Mouse (Mus musculus): ENCODE results near the gene Dlg2. TPM values are rescaled to one million over a fixed set of nuclear protein-coding genes. Genes with fewer than 3 reads are reported as not detected.

Dlg2 gene
- polyA plus RNA-seq, 1 experiment from 2014 or later, result 30.0 TPM

Other genes starting within 250 kb of the Dlg2 start
- not detected in 2 replicates for gene Ccdc83, start 210.9 kb upstream of the Dlg2 start, polyA plus RNA-seq (2014; fragmentation: Nextera tagmentation; extraction: Ambion mirVana)
- 8.0 and 8.3 TPM in 2 replicates for gene Sytl2, start 174.4 kb upstream of the Dlg2 start, polyA plus RNA-seq (2014; fragmentation: Nextera tagmentation; extraction: Ambion mirVana)
- gene Ccdc89, start 50.1 kb upstream of the Dlg2 start, polyA plus RNA-seq (2014; fragmentation: Nextera tagmentation; extraction: Ambion mirVana), result 1.9 and 2.3 TPM in 2 replicates
- gene Crebzf, start 33.9 kb upstream of the Dlg2 start, polyA plus RNA-seq (2014; fragmentation: Nextera tagmentation; extraction: Ambion mirVana), result 45.4 and 52.9 TPM in 2 replicates
- 125 and 132 TPM in 2 replicates for gene Tmem126a, start 19.4 kb upstream of the Dlg2 start, polyA plus RNA-seq (2014; fragmentation: Nextera tagmentation; extraction: Ambion mirVana)
- gene Tmem126b, start 671 bp upstream of the Dlg2 start, polyA plus RNA-seq (2014; fragmentation: Nextera tagmentation; extraction: Ambion mirVana), result 40.8 and 44.5 TPM in 2 replicates

All from hindbrain, embryonic 14.5 days (tissue).